Mouse (Mus musculus) stomach, embryonic 16.5 days (tissue): Measurements from ENCODE around the gene Myo19. TPM values are rescaled to one million over a fixed set of nuclear protein-coding genes. Genes with fewer than 3 reads are reported as not detected.
"Not testable (repeated sequence)": the region's sequence is repeated elsewhere in the genome, so short reads cannot be mapped to it uniquely, and the experiment has no call there.

ENCODE experiments used
- ATAC-seq: fragments of 200-750 bp; cut with Nextera tagmentation; 2 replicates; pipeline ENCODE4 v1.8.0; 2017; ENCODE audit warnings: moderate number of reproducible peaks, moderate TSS enrichment; ENCODE audit not compliant: insufficient read depth, low FRiP score
- H3K27ac ChIP-seq: fragments of 300-500 bp; sonication (generic); 2 replicates; pipeline ENCODE4 v1.5.1; 2014; ENCODE audit warnings: low read length
- H3K27me3 ChIP-seq: fragments of 300-500 bp; sonication (generic); 2 replicates; pipeline ENCODE4 v1.6.1; 2014; ENCODE audit warnings: low read length, control low read depth, mixed read lengths; ENCODE audit not compliant: control insufficient read depth, insufficient read depth
- H3K36me3 ChIP-seq: fragments of 300-500 bp; sonication (generic); 2 replicates; pipeline ENCODE4 v1.6.1; 2014; ENCODE audit warnings: low read length; ENCODE audit not compliant: control insufficient read depth, insufficient read depth
- H3K4me1 ChIP-seq: fragments of 300-500 bp; sonication (generic); 2 replicates; pipeline ENCODE4 v1.6.1; 2014; ENCODE audit warnings: low read length, control low read depth, mixed read lengths; ENCODE audit not compliant: control insufficient read depth, insufficient read depth
- H3K4me2 ChIP-seq: fragments of 300-500 bp; sonication (generic); 2 replicates; pipeline ENCODE4 v1.6.1; 2014; ENCODE audit warnings: low read depth, low read length, mixed read lengths
- H3K4me3 ChIP-seq: fragments of 300-500 bp; sonication (generic); replicated peaks from 2 replicates; pipeline ENCODE4 v1.5.1; 2014; ENCODE audit warnings: mild to moderate bottlenecking, low read length
- H3K9ac ChIP-seq: fragments of 300-500 bp; sonication (generic); 2 replicates; pipeline ENCODE4 v1.6.1; 2014; ENCODE audit warnings: low read length
- H3K9me3 ChIP-seq: fragments of 300-500 bp; sonication (generic); replicated peaks from 2 replicates; pipeline ENCODE4 v1.6.1; 2016; ENCODE audit warnings: low read length, control low read depth; ENCODE audit not compliant: control insufficient read depth
- WGBS: fragments of 180-500 bp; shearing (Covaris S2); extraction: QIAGEN DNeasy Blood & Tissue Kit; methylation state at CpG from one replicate; pipeline ENCODE4 v1.1.7; 2014; 5-methylcytosine and 5-hydroxymethylcytosine counted together
- polyA plus RNA-seq: library from polyadenylated mRNA; unstranded; fragments of >200 nt; fragmentation: Nextera tagmentation; extraction: Ambion mirVana; gene quantifications from 2 replicates; pipeline ENCODE4 v1.2.1, GENCODE M21; 2015

Gene Myo19
- polyA plus RNA-seq, 1 experiment from 2014 or later: 7.7 TPM

GRCm38 (mm10) chr11:84869537-84870232 lies 10.3 kb upstream of the Myo19 start:
- H3K9ac ChIP-seq: peak overlapping the region; percentile 96
- peak; percentile 85 for ATAC-seq
- peak overlapping the region; percentile 90 for H3K4me2 ChIP-seq
- under 1% methylated on average over 54 of the region's 61 CpGs for WGBS
- 0 out of 2 replicates have a peak, but pooled peaks cover 4% of the 10 kb centered on the region for H3K36me3 ChIP-seq
- H3K4me3 ChIP-seq: peak overlapping the region; percentile 97
- no peaks in the 10 kb centered on the region for H3K27me3 ChIP-seq
- peaks cover 19% of the 10 kb centered on the region; the same call in 1 of the 2 replicates for H3K4me1 ChIP-seq
- peak overlapping the region; percentile 100 for H3K27ac ChIP-seq
- H3K9me3 ChIP-seq: no peaks in the 10 kb centered on the region

- no peaks in the 10 kb centered on the region for H3K36me3 ChIP-seq
- H3K27ac ChIP-seq: peak within 1 kb of the TSS; percentile 100
- peak within 1 kb of the TSS; percentile 97 for H3K4me3 ChIP-seq
- H3K9ac ChIP-seq: peak within 1 kb of the TSS; percentile 97
- H3K9me3 ChIP-seq: no peaks in the 10 kb centered on the region
- peaks cover 13% of the 10 kb centered on the region; the same call in 1 of the 2 replicates for H3K4me1 ChIP-seq
- no peaks in the 10 kb centered on the region for H3K27me3 ChIP-seq
- under 1% methylated on average over 50 of the region's 62 CpGs for WGBS
- peak; percentile 90 for ATAC-seq
- peak within 1 kb of the TSS; percentile 90 for H3K4me2 ChIP-seq
Observed at GRCm38 (mm10) chr11:84870337-84871043, 9.5 kb upstream of the Myo19 start, which contains the start of gene Ggnbp2. TSS of gene Ggnbp2 (minus strand) at chr11:84870817.

GRCm38 (mm10) chr11:84871046-84871445 lies 8.9 kb upstream of the Myo19 start:
- Histone ChIP-seq H3K4me3 (peak overlapping the region; percentile 97), H3K9me3 (no peaks in the 10 kb centered on the region), H3K36me3 (no peaks in the 10 kb centered on the region), H3K4me2 (peak overlapping the region; percentile 57), H3K27me3 (no peaks in the 10 kb centered on the region), H3K4me1 (peaks cover 10% of the 10 kb centered on the region; the same call in 1 of the 2 replicates), H3K9ac (peak overlapping the region; percentile 97), H3K27ac (peak overlapping the region; percentile 100)
- no peak; the same call in 1 of the 2 replicates for ATAC-seq
- 0% methylated on average over 10 of the region's 10 CpGs for WGBS

GRCm38 (mm10) chr11:84871548-84872069 lies 8.3 kb upstream of the Myo19 start:
- peak overlapping the region; percentile 97 for H3K9ac ChIP-seq
- H3K4me3 ChIP-seq: peak overlapping the region; percentile 97
- no peaks in the 10 kb centered on the region for H3K27me3 ChIP-seq
- H3K9me3 ChIP-seq: no peaks in the 10 kb centered on the region
- peak overlapping the region; percentile 57 for H3K4me2 ChIP-seq
- 62% methylated on average over 4 of the region's 4 CpGs for WGBS
- peak overlapping the region; percentile 100 for H3K27ac ChIP-seq
- peaks cover 8% of the 10 kb centered on the region; the same call in 1 of the 2 replicates for H3K4me1 ChIP-seq
- ATAC-seq: no peak
- no peaks in the 10 kb centered on the region for H3K36me3 ChIP-seq

GRCm38 (mm10) chr11:84873042-84873833 lies 6.7 kb upstream of the Myo19 start:
- no peaks in the 10 kb centered on the region for H3K36me3 ChIP-seq
- no peak overlapping the region for H3K4me2 ChIP-seq
- H3K27me3 ChIP-seq: no peaks in the 10 kb centered on the region
- WGBS: 71% methylated on average over 1 of the region's 1 CpGs
- no peak for ATAC-seq
- no peaks in the 10 kb centered on the region for H3K9me3 ChIP-seq
- H3K4me1 ChIP-seq: peaks cover 8% of the 10 kb centered on the region; the same call in 1 of the 2 replicates
- H3K4me3 ChIP-seq: no peak overlapping the region
- H3K27ac ChIP-seq: no peak overlapping the region
- no peak overlapping the region for H3K9ac ChIP-seq

GRCm38 (mm10) chr11:84876020-84876419 lies 3.9 kb upstream of the Myo19 start:
- not testable (repeated sequence) for ATAC-seq, H3K27ac ChIP-seq, H3K4me2 ChIP-seq, H3K9me3 ChIP-seq, H3K36me3 ChIP-seq, H3K9ac ChIP-seq, H3K4me3 ChIP-seq, H3K4me1 ChIP-seq, H3K27me3 ChIP-seq
- no CpG with 5 or more reads among the region's 1 CpGs for WGBS

GRCm38 (mm10) chr11:84879007-84879771 lies 759 bp upstream of the Myo19 start:
- Histone ChIP-seq H3K4me3 (peak overlapping the region; percentile 92), H3K9me3 (no peaks in the 10 kb centered on the region), H3K4me2 (peak overlapping the region; percentile 97), H3K4me1 (peaks cover 9% of the 10 kb centered on the region), H3K9ac (peak overlapping the region; percentile 89), H3K27ac (peak overlapping the region; percentile 96), H3K27me3 (no peaks in the 10 kb centered on the region), H3K36me3 (no peaks in the 10 kb centered on the region)
- ATAC-seq: no peak
- WGBS: 20% methylated on average over 6 of the region's 7 CpGs

- peak overlapping the region; percentile 92 for H3K4me3 ChIP-seq
- under 1% methylated on average over 24 of the region's 24 CpGs for WGBS
- no peaks in the 10 kb centered on the region for H3K9me3 ChIP-seq
- peaks cover 9% of the 10 kb centered on the region for H3K4me1 ChIP-seq
- H3K4me2 ChIP-seq: peak overlapping the region; percentile 97
- peak; percentile 69 for ATAC-seq
- H3K9ac ChIP-seq: peak overlapping the region; percentile 89
- H3K27me3 ChIP-seq: no peaks in the 10 kb centered on the region
- peak overlapping the region; percentile 96 for H3K27ac ChIP-seq
- no peaks in the 10 kb centered on the region for H3K36me3 ChIP-seq
Observed at GRCm38 (mm10) chr11:84880465-84880961, 565 bp downstream of the Myo19 start.
